Mouse (Mus musculus) E14TG2a.4 (cell line): ENCODE results near the gene Gm20388.

Source experiments
- CTCF ChIP-seq: conservative IDR thresholded peaks from 2 replicates; pipeline ENCODE4 v1.5.1; 2014; ENCODE audit warnings: low read length
- NANOG ChIP-seq: IDR thresholded peaks from 2 replicates; pipeline ENCODE4 v1.6.1; 2014; ENCODE audit warnings: borderline replicate concordance, low read length, mixed read lengths
- POU5F1 ChIP-seq: IDR thresholded peaks from 2 replicates; pipeline ENCODE4 v1.6.1; 2014; ENCODE audit warnings: low read length, borderline replicate concordance

DNA sequence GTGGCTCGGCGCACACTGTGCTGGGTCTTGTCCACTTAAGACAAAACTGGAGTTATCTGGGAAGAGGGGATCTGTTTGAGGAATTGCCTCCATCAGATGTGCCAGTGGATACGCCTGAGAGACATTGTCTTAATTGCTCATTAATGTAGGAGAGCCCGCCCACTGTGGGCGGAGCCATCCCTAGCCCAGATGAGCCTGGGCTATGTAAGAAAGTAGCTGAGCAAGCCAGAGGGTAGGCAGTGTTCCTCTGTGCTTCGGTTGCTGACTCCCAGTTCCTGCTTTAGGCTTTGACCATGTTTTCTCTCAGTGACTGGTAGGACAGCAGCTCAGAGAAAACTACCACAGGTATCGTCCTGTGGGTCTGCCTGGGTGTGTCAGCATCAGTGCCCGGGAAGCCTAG lies 2923.8 kb downstream of the Gm20388 start:
- TF ChIP-seq CTCF (no peak), POU5F1 (no peak), NANOG (no peak)
